Mouse (Mus musculus) testis, adult 2 months (tissue): ENCODE data around the gene Prm2.

ENCODE experiments used
- CTCF ChIP-seq: fragments of 200-500 bp; IDR thresholded peaks from 2 replicates; pipeline ENCODE4 v1.5.1; 2012; ENCODE audit warnings: low read depth, mild to moderate bottlenecking, inconsistent platforms, low read length, moderate library complexity; ENCODE audit not compliant: control insufficient read depth, insufficient read depth, insufficient replicate concordance
- POLR2A ChIP-seq: fragments of 200-500 bp; IDR thresholded peaks from 2 replicates; pipeline ENCODE4 v1.6.1; 2012; ENCODE audit warnings: low read depth, mild to moderate bottlenecking, inconsistent platforms, low read length, moderate library complexity; ENCODE audit not compliant: control insufficient read depth

DNA sequence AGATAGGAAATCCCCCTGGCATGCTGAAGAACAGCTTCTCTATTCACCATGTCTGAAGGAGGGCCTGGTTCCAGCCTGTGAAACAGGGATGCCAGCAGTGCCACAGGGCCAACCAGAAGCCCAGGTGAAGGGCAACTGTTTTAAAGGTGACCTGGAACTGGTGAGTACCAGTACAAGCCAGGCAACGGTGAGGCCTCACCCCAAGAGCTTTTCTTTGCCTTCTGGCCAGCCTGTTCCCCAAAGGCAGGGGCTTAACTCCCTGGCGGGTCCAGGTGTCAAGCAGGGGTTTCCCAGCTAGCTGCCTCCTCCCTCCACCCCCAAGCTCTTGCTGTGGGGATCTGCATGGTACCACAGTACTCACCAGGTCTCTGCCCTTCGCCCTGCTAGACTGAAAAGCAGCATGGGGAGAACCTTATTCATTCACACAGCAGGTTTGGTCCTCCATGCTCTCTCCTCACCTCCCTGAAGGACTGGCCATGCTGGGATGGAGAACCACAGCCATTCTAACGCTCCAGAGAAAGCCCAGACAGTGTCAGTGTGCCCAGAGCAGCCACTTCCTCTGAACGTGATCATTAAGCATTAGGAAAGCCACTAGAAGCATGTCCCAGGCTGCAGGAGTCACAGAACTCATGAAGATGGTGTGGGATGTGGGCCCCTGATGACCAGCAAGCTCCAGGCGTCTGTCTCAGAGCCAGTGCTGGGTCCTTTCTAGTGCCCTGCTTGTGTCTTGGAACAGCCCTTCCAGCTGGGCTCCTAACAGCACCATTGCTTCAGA lies 13.4 kb downstream of the Prm2 start:
- TF ChIP-seq CTCF: no peak
- TF ChIP-seq POLR2A: no peak
